Mouse (Mus musculus): ENCODE measurements at regions not wholly inside any gene's neighbourhood (a gene's known extent, or its start where the extent isn't known, plus 50 kb on each side); places are given as distances from the start of the nearest gene placed in this dataset.

DNA sequence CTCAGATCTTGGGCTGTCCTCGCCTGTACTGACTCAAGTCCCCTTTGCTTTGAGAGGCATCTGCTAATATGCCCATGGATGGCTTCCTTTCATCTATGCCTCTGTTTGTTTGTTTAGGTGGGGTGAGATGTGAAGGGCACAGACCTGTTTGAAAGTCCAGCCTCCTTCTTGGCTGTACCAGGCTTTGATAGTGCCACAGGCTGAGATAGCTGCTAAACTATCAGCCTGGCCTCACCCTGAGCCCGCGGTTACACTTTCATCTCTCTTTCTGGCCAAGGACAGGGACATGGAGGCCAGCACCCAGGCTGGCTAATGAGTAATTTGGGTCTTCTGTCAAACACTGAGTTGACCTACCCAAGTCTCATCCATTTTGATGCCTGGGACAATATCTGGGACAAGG, 105.0 kb upstream of the Parp11 start:
- TF ChIP-seq POLR2A (IDR thresholded peaks at IDR 0.05; ENCODE audit: borderline replicate concordance, low read depth, low read length) (no peak), CTCF (IDR thresholded peaks at IDR 0.05; ENCODE audit: low read depth, low read length) (no peak)
